Mouse (Mus musculus): ENCODE data around the gene Spata2l.
A peak's percentile ranks its signal among the peaks of the same experiment; 100 is the strongest.
"Not testable (repeated sequence)": the region's sequence is repeated elsewhere in the genome, so short reads cannot be mapped to it uniquely, and the experiment has no call there.

The Spata2l gene

DNA sequence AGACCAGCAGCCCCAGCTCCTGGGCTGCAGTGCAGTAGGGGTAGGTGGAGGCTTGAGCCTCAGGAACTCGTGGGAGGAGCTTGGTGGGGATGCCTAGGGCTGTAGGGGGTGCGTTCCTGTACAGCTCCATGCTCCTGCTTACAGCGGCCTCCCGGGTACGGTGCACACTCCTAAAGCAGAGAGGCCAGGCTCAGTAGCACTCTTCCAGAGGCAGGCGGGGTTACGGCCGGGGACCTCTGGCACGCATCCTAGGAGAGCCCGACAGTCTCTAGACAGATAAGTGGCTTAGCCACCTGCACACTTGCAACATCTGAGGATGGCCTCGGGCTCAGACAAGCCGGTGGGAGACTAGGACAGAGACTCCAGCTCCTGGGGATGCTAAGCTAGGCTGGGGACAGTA lies 9.5 kb upstream of the Spata2l start:
- DNase-seq (ENCODE audit: low read depth): no peak

GRCm38 (mm10) chr8:123244382-123244781 lies 8.3 kb upstream of the Spata2l start:
- no peak for DNase-seq (ENCODE audit: low read depth)

DNA sequence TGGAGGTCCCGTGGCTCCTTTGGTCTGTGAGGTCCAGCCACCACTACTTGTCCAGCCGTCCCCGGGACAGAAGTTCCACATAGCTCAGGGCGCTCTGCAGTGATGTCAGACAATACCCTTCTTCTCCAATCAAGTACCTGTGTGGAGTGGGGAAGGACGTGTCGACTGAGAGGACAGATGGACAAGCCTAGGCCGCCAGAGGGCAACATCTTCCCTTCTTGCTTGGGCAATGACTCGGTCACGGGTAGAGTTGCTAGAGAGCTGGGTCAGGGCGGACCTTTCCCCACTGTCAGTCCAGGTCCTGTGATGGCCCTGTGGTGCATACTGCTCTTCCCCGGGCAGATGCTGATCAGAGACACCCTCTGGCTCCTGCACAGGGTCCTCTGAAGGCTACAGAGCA lies 7.0 kb upstream of the Spata2l start:
- no peak for DNase-seq (ENCODE audit: low read depth)

GRCm38 (mm10) chr8:123242107-123242923 lies 6.3 kb upstream of the Spata2l start:
- no peak for DNase-seq (ENCODE audit: low read depth)

- DNase-seq (ENCODE audit: low read depth): no peak
These were observed 3.4 kb upstream of the Spata2l start for GRCm38 (mm10) chr8:123239398-123239797.

DNA sequence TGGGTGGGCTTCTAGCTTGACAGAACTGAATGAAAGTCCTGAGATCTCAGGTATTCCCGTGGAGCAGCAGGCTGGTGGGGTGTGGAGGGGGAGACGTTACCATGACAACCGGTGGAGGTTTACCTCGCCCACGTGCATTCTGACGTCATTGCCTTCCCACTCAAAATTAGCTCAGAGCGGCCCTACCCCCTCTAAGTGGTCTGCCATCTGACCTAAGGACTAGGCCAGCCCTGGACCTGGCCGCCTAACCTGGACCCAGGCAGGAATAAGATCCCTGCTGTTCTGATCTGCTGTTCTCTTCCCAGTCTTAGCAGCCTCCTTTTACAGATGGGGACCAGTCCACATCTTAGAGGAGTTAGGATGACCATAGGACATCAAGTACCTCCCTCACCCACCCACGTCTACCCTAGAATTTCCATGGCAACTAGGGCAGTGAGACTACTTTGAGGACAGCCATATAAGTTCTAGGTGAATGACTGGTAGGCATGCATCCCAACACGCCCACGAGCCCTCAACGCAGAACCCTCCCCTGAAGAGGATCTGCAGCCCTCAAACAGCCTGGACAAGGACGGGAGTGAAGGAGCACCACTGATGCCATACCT lies 1.0 kb downstream of the Spata2l start:
- DNase-seq (ENCODE audit: low read depth): peak; percentile 56

GRCm38 (mm10) chr8:123233760-123234159 lies 2.3 kb downstream of the Spata2l start:
- DNase-seq (ENCODE audit: low read depth): no peak

DNA sequence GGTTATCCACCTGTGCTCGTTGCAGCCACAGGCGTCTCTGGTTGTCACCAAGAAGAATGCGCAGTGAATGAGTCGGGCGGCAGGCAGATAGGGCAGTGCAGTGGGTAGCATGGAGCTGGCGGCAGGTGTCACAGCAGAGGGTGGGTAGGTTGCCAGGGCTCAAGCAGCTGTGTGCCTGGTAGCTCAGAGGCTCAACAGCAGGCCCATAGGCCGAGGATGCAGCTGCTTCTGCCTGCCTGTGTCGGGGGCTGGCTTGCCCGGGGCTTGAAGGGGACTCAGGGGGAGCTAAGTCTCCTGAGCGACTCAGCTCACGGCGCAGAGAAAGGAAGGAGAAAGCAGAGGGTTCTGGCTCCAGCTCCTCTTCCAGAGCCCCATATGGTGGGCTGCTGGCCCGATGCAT lies 2.7 kb downstream of the Spata2l start:
- DNase-seq (ENCODE audit: low read depth): no peak

DNA sequence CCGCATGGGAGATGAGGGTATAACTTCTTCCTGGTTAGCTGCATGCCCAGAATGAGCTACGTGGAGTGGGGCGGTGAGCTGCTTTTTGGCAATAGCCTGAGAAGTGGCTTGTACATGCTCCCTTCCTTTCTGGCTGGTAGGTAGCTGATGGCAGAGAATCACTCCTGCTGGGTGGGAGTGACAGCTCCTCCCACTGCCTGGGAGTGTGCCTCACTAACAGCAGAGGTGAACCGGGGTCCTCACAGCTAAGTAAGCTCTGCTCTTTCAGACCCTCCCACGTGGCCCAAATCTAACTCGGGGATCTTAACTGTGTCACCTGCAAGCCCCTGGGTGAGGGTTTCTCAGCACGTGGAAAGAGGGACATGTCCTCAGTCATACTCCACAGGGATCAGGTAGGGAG lies 3.5 kb downstream of the Spata2l start:
- no peak for DNase-seq (ENCODE audit: low read depth)

- no peak for DNase-seq (ENCODE audit: low read depth)
These were observed 4.3 kb downstream of the Spata2l start for GRCm38 (mm10) chr8:123231742-123232141.

DNA sequence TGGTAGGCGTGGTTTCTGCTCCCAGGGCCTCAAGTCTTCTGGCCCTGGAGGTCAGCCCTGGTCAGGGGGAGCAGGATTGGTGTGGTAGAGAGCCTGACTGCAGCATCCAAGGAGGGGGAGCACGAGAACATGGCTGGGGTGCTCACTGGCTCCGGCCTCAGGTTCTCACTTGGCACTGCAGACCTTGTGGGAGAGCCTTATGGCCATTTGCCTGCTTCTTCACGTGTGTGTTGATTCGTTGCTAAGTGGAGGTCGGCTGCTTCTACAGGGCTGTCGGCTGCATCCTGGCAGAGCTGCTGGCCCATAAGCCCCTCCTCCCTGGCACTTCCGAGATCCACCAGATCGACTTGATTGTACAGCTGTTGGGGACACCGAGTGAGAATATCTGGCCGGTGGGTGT lies 5.7 kb downstream of the Spata2l start:
- DNase-seq (ENCODE audit: low read depth): not testable (repeated sequence)

DNA sequence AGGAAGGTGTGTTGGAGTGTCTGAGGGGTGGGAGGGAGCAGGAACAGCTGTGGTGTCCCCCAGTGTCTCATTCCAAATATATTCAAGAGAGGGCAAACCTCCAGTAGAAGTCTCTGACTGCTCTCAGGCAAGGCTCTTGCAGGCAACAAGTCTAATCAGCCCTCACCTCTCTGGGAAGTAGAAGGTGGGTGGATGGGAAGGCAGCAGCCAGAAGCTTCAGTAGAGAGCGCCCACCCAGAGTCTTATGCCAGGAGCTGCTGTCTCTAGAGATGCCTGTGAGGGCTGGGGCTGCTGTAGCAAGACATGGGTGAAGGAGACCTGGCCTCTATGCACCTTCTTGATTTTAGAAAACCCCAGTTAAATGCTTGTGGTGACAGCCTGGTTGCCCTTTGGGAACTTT lies 7.6 kb downstream of the Spata2l start:
- DNase-seq (ENCODE audit: low read depth): no peak

- peak; percentile 96 for DNase-seq (ENCODE audit: low read depth)
These were observed 11.5 kb downstream of the Spata2l start, which contains the start of gene Cdk10 for GRCm38 (mm10) chr8:123224278-123225266. Gene Cdk10 (plus strand): TSS chr8:123224842.

- DNase-seq (ENCODE audit: low read depth): no peak
These were observed 15.1 kb downstream of the Spata2l start for GRCm38 (mm10) chr8:123220917-123221316.

DNA sequence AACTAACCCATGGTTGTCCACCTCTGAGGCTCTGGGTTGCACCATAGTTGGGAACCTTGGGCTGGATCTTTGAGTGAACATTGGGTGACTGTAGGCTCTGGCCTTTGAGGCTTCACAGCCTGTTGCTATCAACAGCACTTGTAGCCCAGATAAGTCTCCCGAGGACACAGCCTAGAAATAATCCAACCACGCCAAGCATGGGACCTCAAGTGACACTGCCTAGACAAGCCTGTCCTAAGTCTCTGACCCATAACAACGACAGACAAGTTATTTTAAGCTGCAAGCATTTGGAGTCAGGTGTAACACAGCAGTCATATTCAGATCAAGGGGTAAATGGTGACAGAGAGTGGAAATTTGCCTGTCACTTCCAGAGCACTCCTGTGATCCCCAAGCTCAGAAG lies 20.6 kb downstream of the Spata2l start:
- DNase-seq (ENCODE audit: low read depth): no peak

- no peak for DNase-seq (ENCODE audit: low read depth)
These were observed 22.8 kb downstream of the Spata2l start for GRCm38 (mm10) chr8:123213118-123213772.

DNA sequence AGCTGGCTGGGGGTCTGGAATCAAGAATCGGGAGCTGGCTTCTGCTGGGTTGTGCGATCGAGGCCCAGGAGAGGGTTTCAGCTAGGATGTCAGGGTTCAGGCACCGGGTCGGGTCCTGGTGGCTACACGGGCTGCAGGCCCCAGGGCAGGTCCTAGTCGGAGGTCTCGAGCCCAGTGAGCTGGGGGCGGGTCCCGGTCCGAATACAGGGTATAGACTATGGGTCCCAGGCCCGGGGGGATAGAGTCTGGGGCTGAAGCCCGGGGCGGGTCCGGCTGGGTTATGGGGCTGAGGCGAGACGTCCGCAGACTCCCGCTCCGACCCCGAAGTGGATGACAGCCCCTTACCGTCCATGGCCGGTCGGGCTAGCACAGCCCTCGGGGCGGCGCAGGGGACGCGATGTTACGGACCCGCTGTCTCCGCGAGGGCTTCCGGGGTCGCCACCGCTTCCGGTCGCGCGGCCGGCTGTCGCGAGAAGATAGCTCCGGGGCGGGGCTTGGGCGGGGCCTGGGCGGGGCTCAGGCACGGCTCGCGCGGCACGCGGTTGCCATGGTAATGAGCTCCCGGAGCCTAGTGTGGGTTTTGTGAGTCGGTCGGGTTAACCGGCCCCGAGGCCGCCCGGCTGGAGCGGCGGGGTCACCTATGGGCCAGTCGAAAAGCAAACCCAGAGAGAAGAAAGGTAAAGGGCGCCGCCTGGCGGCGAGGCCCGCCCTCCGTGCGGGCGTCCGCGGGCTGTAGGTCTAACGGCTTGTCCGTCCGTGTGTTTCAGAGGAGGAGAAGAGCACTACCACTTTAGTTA lies 23.5 kb downstream of the Spata2l start, which contains the start of the genes Chmp1a and Spata33:
Gene Chmp1a (minus strand): TSS at position 443 of the 797 bp plus-strand sequence.
Gene Spata33 (plus strand): TSS at position 512 of the 797 bp plus-strand sequence.
- DNase-seq (ENCODE audit: low read depth): peak; percentile 95

GRCm38 (mm10) chr8:123211876-123212275 lies 24.2 kb downstream of the Spata2l start:
- peak; percentile 56 for DNase-seq (ENCODE audit: low read depth)

GRCm38 (mm10) chr8:123203571-123203970 lies 32.5 kb downstream of the Spata2l start:
- peak; percentile 60 for DNase-seq (ENCODE audit: low read depth)

- peak; percentile 87 for DNase-seq (ENCODE audit: low read depth)
These were observed 33.7 kb downstream of the Spata2l start for GRCm38 (mm10) chr8:123202288-123202687.

GRCm38 (mm10) chr8:123199864-123200263 lies 36.2 kb downstream of the Spata2l start:
- DNase-seq (ENCODE audit: low read depth): no peak

Data from induced T-regulatory cell, adult 2 months (primary cell).